Mouse (Mus musculus) liver, adult 2 months (tissue): Measurements from ENCODE around the gene Nectin2. TPM values are rescaled to one million over a fixed set of nuclear protein-coding genes. Genes with fewer than 3 reads are reported as not detected.
A peak's percentile ranks its signal among the peaks of the same experiment; 100 is the strongest.

ENCODE experiments used
- DNase-seq: peaks from one replicate; pipeline ENCODE4 v3.0.0-alpha.2; 2011; ENCODE audit warnings: low read depth, low spot score; ENCODE audit errors: extremely low read depth
- H3K27ac ChIP-seq: fragments of 200-500 bp; replicated peaks from 2 replicates; pipeline ENCODE4 v1.5.1; 2012; ENCODE audit warnings: low read depth, mild to moderate bottlenecking, control low read depth, inconsistent platforms, low read length; ENCODE audit not compliant: insufficient read depth
- H3K27me3 ChIP-seq: fragments of 200-500 bp; 2 replicates; pipeline ENCODE4 v1.6.1; 2012; ENCODE audit warnings: mild to moderate bottlenecking, moderate library complexity, low read length, inconsistent platforms; ENCODE audit not compliant: control insufficient read depth, insufficient read depth
- H3K36me3 ChIP-seq: fragments of 200-500 bp; 2 replicates; pipeline ENCODE4 v1.6.1; 2012; ENCODE audit warnings: low read length, inconsistent platforms; ENCODE audit not compliant: control insufficient read depth, insufficient read depth
- H3K4me1 ChIP-seq: fragments of 200-500 bp; 2 replicates; pipeline ENCODE4 v1.6.1; 2011; ENCODE audit warnings: low read length; ENCODE audit not compliant: control insufficient read depth, insufficient read depth
- H3K4me3 ChIP-seq: fragments of 200-500 bp; 2 replicates; pipeline ENCODE4 v1.5.1; 2011; ENCODE audit warnings: low read depth, mild to moderate bottlenecking, control low read depth, low read length, moderate library complexity; ENCODE audit not compliant: insufficient read depth
- H3K79me2 ChIP-seq: fragments of 200-500 bp; 2 replicates; pipeline ENCODE4 v1.6.1; 2012; ENCODE audit warnings: inconsistent platforms, mild to moderate bottlenecking, low read length, moderate library complexity; ENCODE audit not compliant: control insufficient read depth, insufficient read depth
- H3K9ac ChIP-seq: fragments of 200-500 bp; 2 replicates; pipeline ENCODE4 v1.6.1; 2012; ENCODE audit warnings: low read depth, mild to moderate bottlenecking, control low read depth, inconsistent platforms, low read length
- CTCF ChIP-seq: fragments of 200-500 bp; IDR thresholded peaks from 2 replicates; pipeline ENCODE4 v1.5.1; 2011; ENCODE audit warnings: low read depth, low read length, control low read depth
- POLR2A ChIP-seq: fragments of 200-500 bp; IDR thresholded peaks from 2 replicates; pipeline ENCODE4 v1.6.1; 2011; ENCODE audit warnings: low read length, control low read depth; ENCODE audit not compliant: insufficient read depth; ENCODE audit errors: extremely low read depth
- WGBS: fragments of 180-500 bp; shearing (Covaris S2); methylation state at CpG from one replicate; pipeline ENCODE4 v1.1.7; 2018; 5-methylcytosine and 5-hydroxymethylcytosine counted together
- polyA plus RNA-seq: library from polyadenylated mRNA; depleted of rRNA; stranded (reverse); fragments of >200 nt; gene quantifications from 2 replicates; pipeline ENCODE4 v1.2.3, GENCODE M21; 2012
- total RNA-seq: library from RNA; depleted of rRNA; stranded (reverse); fragments of >200 nt; gene quantifications from 2 replicates; pipeline ENCODE4 v1.2.3, GENCODE M21; 2014

The Nectin2 gene
- total and polyA plus RNA-seq, 2 experiments = 17.8 to 68.7 TPM

DNA sequence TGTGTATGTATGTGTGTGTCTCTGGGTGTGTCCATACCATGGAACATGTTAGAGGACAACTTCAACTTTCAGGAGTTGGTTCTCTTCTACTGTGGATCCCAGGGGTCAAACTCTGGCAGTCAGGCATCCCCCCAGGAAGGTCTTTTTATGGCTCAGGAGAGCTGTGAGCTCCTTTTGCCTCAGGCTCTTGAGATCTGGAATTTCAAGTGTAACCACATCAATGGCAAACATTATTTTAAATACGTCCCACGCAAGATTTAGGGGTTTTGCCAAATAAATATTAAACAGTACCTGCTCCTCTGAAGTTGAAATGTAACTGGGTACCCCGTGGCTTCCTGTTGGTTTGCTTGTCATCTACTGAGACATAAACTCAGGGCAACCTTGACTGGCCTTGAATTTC is 67.3 kb downstream of the Nectin2 start:
- peak overlapping the region; percentile 33 for H3K9ac ChIP-seq
- H3K4me3 ChIP-seq = no peak overlapping the region
- H3K27ac ChIP-seq = peak overlapping the region; percentile 69
- WGBS = 53% methylated on average over 3 of the region's 3 CpGs
- no peak for DNase-seq
- no peaks in the 10 kb centered on the region for H3K27me3 ChIP-seq
- H3K36me3 ChIP-seq = 0 out of 2 replicates have a peak, but pooled peaks cover 2% of the 10 kb centered on the region
- H3K79me2 ChIP-seq = peaks cover 5% of the 10 kb centered on the region; the same call in 1 of the 2 replicates
- no peak for TF ChIP-seq CTCF
- no peak for TF ChIP-seq POLR2A
- H3K4me1 ChIP-seq = peaks cover 28% of the 10 kb centered on the region

DNA sequence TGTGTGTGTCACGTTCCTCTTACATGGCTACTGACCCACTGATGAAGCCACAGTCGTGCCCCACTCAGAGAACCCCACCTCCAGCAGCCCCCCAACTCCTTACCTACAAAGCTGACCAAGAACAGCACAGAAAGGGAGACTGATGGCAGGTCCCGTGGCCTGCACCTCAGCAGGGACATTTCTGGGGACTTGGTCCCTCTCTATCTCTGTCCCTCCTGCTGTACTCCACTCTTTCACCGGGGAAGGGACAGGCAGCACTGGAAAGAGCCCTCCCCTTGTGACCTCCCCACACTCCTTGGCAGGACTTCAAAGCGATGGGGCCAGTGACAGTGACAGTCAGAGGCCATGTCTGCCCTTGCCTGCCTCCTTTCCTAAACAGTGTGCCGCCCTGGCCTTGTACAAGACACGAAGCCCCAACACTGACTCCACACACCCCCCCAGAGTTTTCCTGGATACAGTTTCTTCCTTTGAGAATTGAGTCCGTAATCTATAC is 69.0 kb downstream of the Nectin2 start, which contains the start of the genes Gm44805 and Apoc4:
Gene Gm44805, minus strand, starts transcription at position 222 of the 493 bp plus-strand sequence.
Gene Apoc4, minus strand, starts transcription at position 278 of the 493 bp plus-strand sequence.
- H3K4me3 ChIP-seq = peak within 1 kb of the TSS; percentile 76
- WGBS = 23% methylated on average over 8 of the region's 8 CpGs
- no peaks in the 10 kb centered on the region for H3K27me3 ChIP-seq
- peak within 1 kb of the TSS; percentile 89 for H3K9ac ChIP-seq
- peaks cover 34% of the 10 kb centered on the region for H3K4me1 ChIP-seq
- TF ChIP-seq POLR2A = peak; percentile 72; the same call in 1 of the 2 replicates
- TF ChIP-seq CTCF = no peak
- peak; percentile 95 for DNase-seq
- peaks cover 5% of the 10 kb centered on the region; the same call in 1 of the 2 replicates for H3K79me2 ChIP-seq
- H3K27ac ChIP-seq = peak within 1 kb of the TSS; percentile 97
- H3K36me3 ChIP-seq = peaks cover 9% of the 10 kb centered on the region

DNA sequence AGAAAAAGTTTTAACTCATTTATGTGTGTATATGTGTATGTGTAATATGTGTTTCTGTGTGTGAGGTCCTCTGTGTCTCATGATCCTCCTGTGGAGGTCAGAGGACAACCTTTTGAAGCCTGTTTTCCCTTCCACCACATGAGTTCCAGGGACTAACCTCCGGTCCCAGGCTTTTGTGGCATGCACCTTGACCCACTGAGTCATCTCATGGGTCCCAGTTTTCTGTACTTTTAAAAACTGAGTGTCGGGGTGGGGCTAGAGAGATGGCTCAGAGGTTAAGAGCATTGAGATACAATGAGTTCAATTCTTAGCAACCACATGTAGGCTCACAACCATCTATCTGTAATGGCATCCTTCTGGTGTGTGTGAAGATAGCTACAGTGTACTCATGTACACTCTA is 69.6 kb downstream of the Nectin2 start:
- 22% methylated on average over 2 of the region's 2 CpGs for WGBS
- Histone ChIP-seq H3K27ac (peak overlapping the region; percentile 97), H3K79me2 (peaks cover 5% of the 10 kb centered on the region; the same call in 1 of the 2 replicates), H3K4me3 (peak overlapping the region; percentile 76), H3K36me3 (peaks cover 9% of the 10 kb centered on the region), H3K9ac (peak overlapping the region; percentile 89), H3K27me3 (no peaks in the 10 kb centered on the region), H3K4me1 (peaks cover 34% of the 10 kb centered on the region)
- DNase-seq = peak; percentile 89
- TF ChIP-seq CTCF = no peak
- TF ChIP-seq POLR2A = no peak

DNA sequence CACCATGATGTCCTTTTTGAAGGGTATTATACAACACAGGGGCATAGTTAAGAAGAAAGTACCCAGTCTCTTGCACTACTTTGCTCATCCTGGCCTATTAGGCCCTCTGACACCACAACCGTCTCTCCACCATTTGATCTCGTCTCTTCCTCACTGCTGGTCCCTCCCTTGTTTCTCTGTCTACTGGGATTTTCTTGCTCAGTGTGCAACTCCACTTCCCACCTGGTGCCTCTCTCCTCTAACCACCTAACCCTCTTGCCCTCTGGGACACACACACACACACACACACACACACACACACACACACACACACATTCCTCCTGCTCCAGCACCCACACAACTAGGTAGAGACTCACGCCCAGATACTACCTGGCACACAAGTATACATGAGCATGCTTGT is 71.4 kb downstream of the Nectin2 start:
- Histone ChIP-seq H3K27ac (peak overlapping the region; percentile 100), H3K36me3 (peaks cover 14% of the 10 kb centered on the region), H3K27me3 (no peaks in the 10 kb centered on the region), H3K4me1 (peaks cover 24% of the 10 kb centered on the region), H3K4me3 (peak overlapping the region; percentile 69), H3K9ac (peak overlapping the region; percentile 94), H3K79me2 (peaks cover 5% of the 10 kb centered on the region; the same call in 1 of the 2 replicates)
- WGBS = 30% methylated on average over 3 of the region's 3 CpGs
- no peak for TF ChIP-seq POLR2A
- TF ChIP-seq CTCF = no peak
- peak; percentile 55 for DNase-seq

DNA sequence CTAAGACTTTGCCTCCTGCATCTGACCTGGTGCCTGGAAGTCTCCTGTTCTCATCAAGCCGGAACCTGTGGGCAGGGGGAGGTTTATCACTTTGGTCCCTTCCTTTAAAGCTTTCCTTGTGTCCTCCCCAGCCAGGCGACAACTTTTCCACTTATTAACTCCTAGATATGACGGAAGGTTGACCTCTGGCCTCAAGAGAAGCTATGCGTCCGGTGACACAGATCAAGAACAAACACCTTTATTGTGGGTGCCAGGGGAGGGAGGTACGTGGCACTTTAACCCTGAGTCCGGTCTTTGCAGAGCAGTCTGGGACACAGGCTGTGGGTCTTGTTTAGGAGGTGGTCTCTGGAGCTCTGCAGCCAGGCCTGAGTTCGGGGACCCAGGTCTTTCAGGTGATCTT is 72.4 kb downstream of the Nectin2 start, which contains the start of gene Apoc2:
Gene Apoc2, minus strand, starts transcription at position 70 of the 400 bp plus-strand sequence.
- TF ChIP-seq POLR2A (0 out of 2 replicates have a peak, but pooled peaks have one; percentile 27), CTCF (no peak)
- H3K9ac ChIP-seq = peak within 1 kb of the TSS; percentile 94
- WGBS = 21% methylated on average over 8 of the region's 8 CpGs

DNA sequence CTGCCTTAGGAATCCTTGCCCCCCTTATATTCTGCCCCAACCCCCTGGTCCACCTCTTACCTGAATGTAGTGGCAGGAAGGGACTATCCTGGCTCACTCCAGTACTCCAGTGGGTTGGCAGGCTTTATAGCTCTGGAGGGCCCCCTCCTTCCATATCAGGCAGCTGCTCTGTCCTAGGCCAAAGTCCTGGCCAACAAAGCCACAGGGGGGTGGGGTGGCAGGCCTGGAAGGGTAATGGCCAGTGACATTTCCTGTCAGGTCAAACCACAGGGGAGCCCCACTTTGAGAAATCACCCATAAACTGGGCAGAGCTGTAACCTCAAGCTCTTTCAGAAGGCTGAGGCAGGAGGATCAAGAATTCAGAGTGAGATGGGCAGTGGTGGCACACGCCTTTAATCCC is 73.6 kb downstream of the Nectin2 start:
- 30% methylated on average over 1 of the region's 1 CpGs for WGBS
- H3K9ac ChIP-seq = peak overlapping the region; percentile 76
- TF ChIP-seq POLR2A (peak; percentile 15; the same call in 1 of the 2 replicates), CTCF (no peak)

More for the DNA sequence above, 72.4 kb downstream of the Nectin2 start, which contains the start of gene Apoc2:
- Histone ChIP-seq H3K79me2 (peaks cover 5% of the 10 kb centered on the region; the same call in 1 of the 2 replicates), H3K36me3 (peaks cover 16% of the 10 kb centered on the region), H3K4me3 (peak within 1 kb of the TSS; percentile 69), H3K27me3 (no peaks in the 10 kb centered on the region), H3K4me1 (peaks cover 23% of the 10 kb centered on the region), H3K27ac (peak within 1 kb of the TSS; percentile 100)
- peak; percentile 94 for DNase-seq

More for the DNA sequence above, 73.6 kb downstream of the Nectin2 start:
- no peaks in the 10 kb centered on the region for H3K27me3 ChIP-seq
- H3K4me3 ChIP-seq = no peak overlapping the region; the same call in 1 of the 2 replicates
- peak overlapping the region; percentile 100 for H3K27ac ChIP-seq
- peak; percentile 83 for DNase-seq
- H3K36me3 ChIP-seq = peaks cover 16% of the 10 kb centered on the region
- peaks cover 5% of the 10 kb centered on the region; the same call in 1 of the 2 replicates for H3K79me2 ChIP-seq
- H3K4me1 ChIP-seq = peaks cover 20% of the 10 kb centered on the region
